Mouse (Mus musculus) hindbrain, embryonic 15.5 days (tissue): ENCODE measurements around the gene Wnk2. TPM values are rescaled to one million over a fixed set of nuclear protein-coding genes. Genes with fewer than 3 reads are reported as not detected.

Experiments
- ATAC-seq: fragments of 200-750 bp; cut with Nextera tagmentation; 2 replicates; pipeline ENCODE4 v1.8.0; 2017; ENCODE audit warnings: low read depth, moderate number of reproducible peaks, moderate TSS enrichment; ENCODE audit not compliant: low FRiP score
- H3K27ac ChIP-seq: fragments of 300-500 bp; sonication (generic); replicated peaks from 2 replicates; pipeline ENCODE4 v1.5.1; 2015; ENCODE audit warnings: mild to moderate bottlenecking, inconsistent platforms
- H3K27me3 ChIP-seq: fragments of 300-500 bp; sonication (generic); 2 replicates; pipeline ENCODE4 v1.6.1; 2015; ENCODE audit warnings: control low read depth, inconsistent platforms
- H3K36me3 ChIP-seq: fragments of 300-500 bp; sonication (generic); 2 replicates; pipeline ENCODE4 v1.6.1; 2015; ENCODE audit warnings: control low read depth, inconsistent platforms
- H3K4me1 ChIP-seq: fragments of 300-500 bp; sonication (generic); replicated peaks from 2 replicates; pipeline ENCODE4 v1.6.1; 2015; ENCODE audit warnings: control low read depth, inconsistent platforms
- H3K4me2 ChIP-seq: fragments of 300-500 bp; sonication (generic); 2 replicates; pipeline ENCODE4 v1.6.1; 2015; ENCODE audit warnings: moderate library complexity, mild to moderate bottlenecking, inconsistent platforms
- H3K4me3 ChIP-seq: fragments of 300-500 bp; sonication (generic); 2 replicates; pipeline ENCODE4 v1.5.1; 2015; ENCODE audit warnings: mild to moderate bottlenecking, inconsistent platforms
- H3K9ac ChIP-seq: fragments of 300-500 bp; sonication (generic); 2 replicates; pipeline ENCODE4 v1.6.1; 2015; ENCODE audit warnings: inconsistent platforms
- H3K9me3 ChIP-seq: fragments of 300-500 bp; sonication (generic); 2 replicates; pipeline ENCODE4 v1.6.1; 2016; ENCODE audit warnings: control low read depth, inconsistent platforms
- WGBS: fragments of 180-500 bp; shearing (Covaris S2); methylation state at CpG from one replicate; pipeline ENCODE4 v1.1.7; 2015; 5-methylcytosine and 5-hydroxymethylcytosine counted together
- polyA plus RNA-seq: library from polyadenylated mRNA; unstranded; fragments of >200 nt; fragmentation: Nextera tagmentation; extraction: Ambion mirVana; gene quantifications from 2 replicates; pipeline ENCODE4 v1.2.1, GENCODE M21; 2015

The Wnk2 gene
- polyA plus RNA-seq, 1 experiment from 2014 or later, result 23.2 TPM

DNA sequence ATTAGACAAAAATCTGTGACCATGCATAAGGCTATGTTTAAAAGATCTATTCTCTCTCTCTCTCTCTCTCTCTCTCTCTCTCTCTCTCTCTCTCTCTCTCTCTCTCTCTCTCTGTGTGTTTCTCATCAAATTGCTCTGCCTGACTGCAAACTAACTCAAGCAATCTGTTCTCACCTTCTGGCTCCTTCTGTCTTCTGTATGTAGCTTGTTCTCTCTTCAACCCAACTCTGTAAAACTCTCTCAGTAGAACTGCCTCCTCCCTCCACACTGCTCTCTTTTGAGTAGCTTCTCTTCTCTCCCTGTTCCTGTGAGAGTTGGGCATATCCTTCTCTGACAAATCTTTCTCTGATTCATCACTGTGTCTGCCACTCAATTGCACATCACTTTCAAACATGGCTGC, 154.9 kb downstream of the Wnk2 start:
- Histone ChIP-seq H3K27ac (no peak overlapping the region), H3K4me1 (0 out of 2 replicates have a peak, but pooled peaks cover 7% of the 10 kb centered on the region), H3K9me3 (no peaks in the 10 kb centered on the region), H3K27me3 (no peaks in the 10 kb centered on the region), H3K4me3 (no peak overlapping the region), H3K36me3 (no peaks in the 10 kb centered on the region), H3K9ac (no peak overlapping the region), H3K4me2 (no peak overlapping the region)
- ATAC-seq, result no peak

GRCm38 (mm10) chr13:48990138-48990537, 157.7 kb downstream of the Wnk2 start:
- Histone ChIP-seq H3K4me2 (no peak overlapping the region), H3K36me3 (no peaks in the 10 kb centered on the region)

More at GRCm38 (mm10) chr13:48990138-48990537, 157.7 kb downstream of the Wnk2 start:
- Histone ChIP-seq H3K9me3 (no peaks in the 10 kb centered on the region), H3K4me1 (0 out of 2 replicates have a peak, but pooled peaks cover 5% of the 10 kb centered on the region), H3K9ac (no peak overlapping the region), H3K27ac (no peak overlapping the region), H3K4me3 (no peak overlapping the region), H3K27me3 (no peaks in the 10 kb centered on the region)
- WGBS, result 90% methylated on average over 2 of the region's 2 CpGs
- ATAC-seq, result no peak

Other genes with a start within 250 kb of the Wnk2 start
- 12.0 and 12.4 TPM in 2 replicates for gene Fam120a, start 180.0 kb downstream of the Wnk2 start, polyA plus RNA-seq
- 28.2 and 32.3 TPM in 2 replicates for gene Ninj1, start 39.5 kb upstream of the Wnk2 start, polyA plus RNA-seq
- gene Card19, start 68.0 kb upstream of the Wnk2 start, polyA plus RNA-seq, result 33.8 and 37.9 TPM in 2 replicates
- 0.48 and 0.80 TPM in 2 replicates for gene Susd3, start 100.7 kb upstream of the Wnk2 start, polyA plus RNA-seq
- gene Fgd3, start 172.3 kb upstream of the Wnk2 start, polyA plus RNA-seq, result 1.6 and 1.9 TPM in 2 replicates
- gene Bicd2, start 193.6 kb upstream of the Wnk2 start, polyA plus RNA-seq, result 28.7 and 28.9 TPM in 2 replicates